Mouse (Mus musculus) neural tube, embryonic 14.5 days (tissue): ENCODE measurements around the gene Olfr1111. TPM values are rescaled to one million over a fixed set of nuclear protein-coding genes. Genes with fewer than 3 reads are reported as not detected.
"Not testable (repeated sequence)": the region's sequence is repeated elsewhere in the genome, so short reads cannot be mapped to it uniquely, and the experiment has no call there.

Experiments used
- ATAC-seq: fragments of 200-750 bp; cut with Nextera tagmentation; 2 replicates; pipeline ENCODE4 v1.8.0; 2017; ENCODE audit warnings: low read depth, mild to moderate bottlenecking, moderate TSS enrichment, moderate library complexity
- H3K27ac ChIP-seq: fragments of 300-500 bp; sonication (generic); 2 replicates; pipeline ENCODE4 v1.5.1; 2014; ENCODE audit warnings: low read depth, mild to moderate bottlenecking, control low read depth, low read length, moderate library complexity, mixed read lengths
- H3K27me3 ChIP-seq: fragments of 300-500 bp; sonication (generic); 2 replicates; pipeline ENCODE4 v1.6.1; 2014; ENCODE audit warnings: low read length; ENCODE audit not compliant: control insufficient read depth, insufficient read depth
- H3K36me3 ChIP-seq: fragments of 300-500 bp; sonication (generic); 2 replicates; pipeline ENCODE4 v1.6.1; 2014; ENCODE audit warnings: low read length, mixed read lengths; ENCODE audit not compliant: control insufficient read depth, insufficient read depth
- H3K4me1 ChIP-seq: fragments of 300-500 bp; sonication (generic); 2 replicates; pipeline ENCODE4 v1.6.1; 2014; ENCODE audit warnings: low read length; ENCODE audit not compliant: control insufficient read depth, insufficient read depth
- H3K4me2 ChIP-seq: fragments of 300-500 bp; sonication (generic); 2 replicates; pipeline ENCODE4 v1.6.1; 2014; ENCODE audit warnings: mild to moderate bottlenecking, low read depth, low read length, control low read depth
- H3K4me3 ChIP-seq: fragments of 300-500 bp; sonication (generic); 2 replicates; pipeline ENCODE4 v1.5.1; 2014; ENCODE audit warnings: low read depth, low read length, control low read depth, mixed read lengths
- H3K9ac ChIP-seq: fragments of 300-500 bp; sonication (generic); replicated peaks from 2 replicates; pipeline ENCODE4 v1.6.1; 2014; ENCODE audit warnings: low read depth, mild to moderate bottlenecking, control low read depth, low read length, mixed read lengths
- H3K9me3 ChIP-seq: fragments of 300-500 bp; sonication (generic); 2 replicates; pipeline ENCODE4 v1.6.1; 2016; ENCODE audit warnings: low read length; ENCODE audit not compliant: control insufficient read depth
- WGBS: fragments of 180-500 bp; shearing (Covaris S2); extraction: QIAGEN DNeasy Blood & Tissue Kit; methylation state at CpG from one replicate; pipeline ENCODE4 v1.1.7; 2014; 5-methylcytosine and 5-hydroxymethylcytosine counted together
- polyA plus RNA-seq: library from polyadenylated mRNA; unstranded; fragments of >200 nt; fragmentation: Nextera tagmentation; extraction: Ambion mirVana; gene quantifications from 2 replicates; pipeline ENCODE4 v1.2.1, GENCODE M21; 2014

Olfr1111 gene
- not detected in 2 replicates for polyA plus RNA-seq

DNA sequence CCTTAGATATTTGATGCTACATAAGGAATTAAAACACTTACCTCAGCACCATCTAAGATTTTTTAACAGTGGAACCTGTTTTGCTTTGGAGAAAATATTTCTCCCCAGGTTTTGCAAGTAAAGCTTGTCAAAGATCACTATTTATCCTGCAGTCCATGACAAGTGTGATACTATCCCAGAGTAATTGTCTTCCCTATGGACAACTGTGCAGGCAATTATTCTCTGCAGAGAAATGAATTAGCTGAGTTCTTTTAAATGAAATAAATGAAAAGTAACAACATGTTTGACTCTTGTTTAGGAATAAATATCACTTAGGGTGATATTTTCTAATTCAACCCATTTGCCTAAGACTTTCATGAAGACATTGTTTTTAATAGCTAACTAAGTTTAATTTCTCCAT, at the start of gene Olfr1111:
Gene Olfr1111 (minus strand): TSS at position 101 of the 400 bp plus-strand sequence.
- H3K9ac ChIP-seq, result no peak within 1 kb of the TSS
- H3K9me3 ChIP-seq, result no peaks in the 10 kb centered on the region
- H3K4me1 ChIP-seq, result no peaks in the 10 kb centered on the region
- H3K27me3 ChIP-seq, result no peaks in the 10 kb centered on the region
- H3K4me3 ChIP-seq, result no peak within 1 kb of the TSS
- no peaks in the 10 kb centered on the region for H3K36me3 ChIP-seq
- no peak within 1 kb of the TSS for H3K27ac ChIP-seq
- no peak for ATAC-seq
- no peak within 1 kb of the TSS for H3K4me2 ChIP-seq

DNA sequence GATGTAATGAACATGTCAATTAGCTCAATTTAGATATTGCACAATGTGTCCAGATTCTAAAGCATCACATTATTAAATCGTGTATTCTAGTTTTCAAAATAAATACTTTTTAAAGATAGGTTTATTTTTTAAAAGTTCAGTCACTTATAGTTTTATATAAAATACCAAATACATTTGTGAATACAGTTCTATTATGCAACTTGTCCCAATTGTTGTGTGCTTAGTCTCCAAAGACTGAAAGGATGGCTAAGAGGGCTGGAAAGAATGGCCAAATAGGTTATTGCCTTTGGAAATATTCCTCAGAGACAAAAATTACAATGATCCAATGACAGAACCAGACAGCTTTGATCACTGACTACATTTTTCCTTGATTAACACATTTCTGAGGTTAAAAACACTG, 35.1 kb upstream of the Olfr1111 start, which contains the start of gene Olfr1112:
Gene Olfr1112 (plus strand): TSS at position 301 of the 400 bp plus-strand sequence.
- Histone ChIP-seq H3K36me3 (no peaks in the 10 kb centered on the region), H3K4me2 (no peak within 1 kb of the TSS), H3K27ac (no peak within 1 kb of the TSS), H3K9ac (no peak within 1 kb of the TSS), H3K27me3 (no peaks in the 10 kb centered on the region), H3K9me3 (no peaks in the 10 kb centered on the region), H3K4me3 (no peak within 1 kb of the TSS), H3K4me1 (no peaks in the 10 kb centered on the region)
- WGBS, result 80% methylated on average over 1 of the region's 1 CpGs
- ATAC-seq, result no peak

DNA sequence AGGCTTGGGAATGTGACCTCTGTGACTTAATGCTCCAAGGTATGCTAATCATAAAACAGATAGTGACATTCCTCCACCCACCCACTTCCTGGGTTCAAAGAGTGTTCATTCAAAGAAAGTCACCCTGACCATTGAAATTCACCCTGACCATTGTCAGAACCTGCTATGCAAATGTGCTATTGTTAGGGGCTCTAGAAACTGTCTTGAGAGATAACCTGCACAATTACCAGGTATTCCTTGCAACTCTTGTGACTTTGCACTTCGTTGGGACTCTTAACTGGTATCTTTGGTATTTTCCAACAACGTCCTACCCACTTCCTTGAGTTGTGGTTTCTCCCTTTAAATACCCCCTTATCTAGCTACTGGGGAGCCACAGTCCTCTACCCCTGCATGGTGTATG, 15.3 kb upstream of the Olfr1111 start:
- ATAC-seq, result not testable (repeated sequence)

DNA sequence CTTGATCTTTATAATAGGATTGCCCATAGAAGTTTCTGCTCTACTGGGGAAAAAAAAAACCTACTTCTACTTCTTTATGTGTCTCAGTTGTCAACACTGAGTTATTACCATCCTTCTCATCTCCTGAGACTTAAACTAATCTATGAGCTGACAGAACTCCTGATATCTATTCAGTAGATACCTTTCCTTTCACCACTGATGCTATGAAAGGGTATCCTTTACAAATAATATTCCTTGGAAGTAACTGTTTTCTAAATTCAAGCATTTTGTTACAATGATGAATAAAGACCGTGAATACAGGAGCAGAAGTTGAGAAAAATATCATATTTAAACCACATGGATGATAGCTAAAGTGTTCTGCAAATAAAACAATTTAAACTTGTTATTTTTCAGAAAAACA, 12.2 kb downstream of the Olfr1111 start, which contains the start of gene Olfr1110:
Gene Olfr1110 (minus strand): TSS at position 101 of the 400 bp plus-strand sequence.
- no peaks in the 10 kb centered on the region for H3K4me1 ChIP-seq

More for the DNA sequence above, 15.3 kb upstream of the Olfr1111 start:
- H3K4me3 ChIP-seq, H3K9me3 ChIP-seq, H3K4me1 ChIP-seq, H3K9ac ChIP-seq, H3K27ac ChIP-seq, H3K4me2 ChIP-seq, H3K27me3 ChIP-seq, H3K36me3 ChIP-seq: not testable (repeated sequence)
- 91% methylated on average over 2 of the region's 2 CpGs for WGBS

DNA sequence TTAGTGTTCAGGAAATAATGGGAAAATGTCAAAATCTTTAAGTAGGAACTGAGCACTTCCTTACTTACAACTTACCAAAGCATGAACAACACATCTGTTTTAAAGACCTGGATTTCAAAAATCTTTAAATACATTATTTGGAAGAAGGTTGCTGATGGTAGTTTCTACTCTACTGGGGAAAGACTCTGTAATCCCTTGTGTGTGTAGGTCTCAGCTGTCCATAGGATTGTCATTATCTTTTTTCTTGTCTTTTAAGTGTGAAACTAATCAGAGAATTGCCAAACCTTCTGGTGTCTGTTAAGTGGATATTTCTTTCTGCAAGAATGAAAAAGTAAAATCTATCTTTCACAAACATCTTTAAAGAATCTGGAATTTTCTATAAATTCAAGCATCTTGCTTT, 38.0 kb downstream of the Olfr1111 start, which contains the start of gene Olfr259:
Gene Olfr259 (minus strand): TSS at position 101 of the 400 bp plus-strand sequence.
- Histone ChIP-seq H3K27ac (no peak within 1 kb of the TSS), H3K4me3 (no peak within 1 kb of the TSS), H3K9me3 (no peaks in the 10 kb centered on the region), H3K4me1 (no peaks in the 10 kb centered on the region), H3K4me2 (no peak within 1 kb of the TSS), H3K9ac (no peak within 1 kb of the TSS), H3K27me3 (no peaks in the 10 kb centered on the region), H3K36me3 (no peaks in the 10 kb centered on the region)
- no peak for ATAC-seq

More for the DNA sequence above, 12.2 kb downstream of the Olfr1111 start, which contains the start of gene Olfr1110:
- Histone ChIP-seq H3K4me2 (no peak within 1 kb of the TSS), H3K9ac (no peak within 1 kb of the TSS), H3K27ac (no peak within 1 kb of the TSS), H3K9me3 (no peaks in the 10 kb centered on the region), H3K4me3 (no peak within 1 kb of the TSS), H3K36me3 (no peaks in the 10 kb centered on the region), H3K27me3 (no peaks in the 10 kb centered on the region)
- ATAC-seq, result no peak
- WGBS, result 82% methylated on average over 1 of the region's 1 CpGs

Other genes starting within 250 kb of the Olfr1111 start
- not detected in 2 replicates for gene Olfr1098, start 228.1 kb downstream of the Olfr1111 start, polyA plus RNA-seq
- gene Olfr1099, start 191.9 kb downstream of the Olfr1111 start, polyA plus RNA-seq, result not detected in 2 replicates
- not detected in 2 replicates for gene Olfr1100, start 172.7 kb downstream of the Olfr1111 start, polyA plus RNA-seq
- not detected in 2 replicates for gene Olfr1101, start 161.4 kb downstream of the Olfr1111 start, polyA plus RNA-seq
- gene Olfr1102, start 154.2 kb downstream of the Olfr1111 start, polyA plus RNA-seq, result not detected in 2 replicates
- not detected in 2 replicates for gene Olfr1104, start 125.5 kb downstream of the Olfr1111 start, polyA plus RNA-seq
- gene Olfr1105, start 116.1 kb downstream of the Olfr1111 start, polyA plus RNA-seq, result not detected in 2 replicates
- not detected in 2 replicates for gene Olfr1106, start 100.4 kb downstream of the Olfr1111 start, polyA plus RNA-seq
- gene Olfr1107, start 76.8 kb downstream of the Olfr1111 start, polyA plus RNA-seq, result not detected in 2 replicates
- not detected in 2 replicates for gene Olfr1109, start 56.6 kb downstream of the Olfr1111 start, polyA plus RNA-seq
- gene Olfr259, start 38.1 kb downstream of the Olfr1111 start, polyA plus RNA-seq, result not detected in 2 replicates
- gene Olfr1110, start 12.3 kb downstream of the Olfr1111 start, polyA plus RNA-seq, result not detected in 2 replicates
- not detected in 2 replicates for gene Olfr1112, start 35.2 kb upstream of the Olfr1111 start, polyA plus RNA-seq
- not detected in 2 replicates for gene Olfr1113, start 56.3 kb upstream of the Olfr1111 start, polyA plus RNA-seq
- gene Olfr1115, start 95.4 kb upstream of the Olfr1111 start, polyA plus RNA-seq, result not detected in 2 replicates
- gene Olfr1116, start 114.9 kb upstream of the Olfr1111 start, polyA plus RNA-seq, result not detected in 2 replicates
- gene Olfr1118, start 155.0 kb upstream of the Olfr1111 start, polyA plus RNA-seq, result not detected in 2 replicates
- gene Olfr1120, start 202.2 kb upstream of the Olfr1111 start, polyA plus RNA-seq, result not detected in 2 replicates
- not detected in 2 replicates for gene Olfr1121, start 217.3 kb upstream of the Olfr1111 start, polyA plus RNA-seq
- not detected in 2 replicates for gene Olfr1122, start 233.2 kb upstream of the Olfr1111 start, polyA plus RNA-seq